Mouse (Mus musculus): ENCODE measurements around the gene Agpat2. TPM values are rescaled to one million over a fixed set of nuclear protein-coding genes. Genes with fewer than 3 reads are reported as not detected.
A peak's percentile ranks its signal among the peaks of the same experiment; 100 is the strongest.

Agpat2 gene
- polyA plus RNA-seq, 1 experiment from 2014 or later = 4.0 TPM

DNA sequence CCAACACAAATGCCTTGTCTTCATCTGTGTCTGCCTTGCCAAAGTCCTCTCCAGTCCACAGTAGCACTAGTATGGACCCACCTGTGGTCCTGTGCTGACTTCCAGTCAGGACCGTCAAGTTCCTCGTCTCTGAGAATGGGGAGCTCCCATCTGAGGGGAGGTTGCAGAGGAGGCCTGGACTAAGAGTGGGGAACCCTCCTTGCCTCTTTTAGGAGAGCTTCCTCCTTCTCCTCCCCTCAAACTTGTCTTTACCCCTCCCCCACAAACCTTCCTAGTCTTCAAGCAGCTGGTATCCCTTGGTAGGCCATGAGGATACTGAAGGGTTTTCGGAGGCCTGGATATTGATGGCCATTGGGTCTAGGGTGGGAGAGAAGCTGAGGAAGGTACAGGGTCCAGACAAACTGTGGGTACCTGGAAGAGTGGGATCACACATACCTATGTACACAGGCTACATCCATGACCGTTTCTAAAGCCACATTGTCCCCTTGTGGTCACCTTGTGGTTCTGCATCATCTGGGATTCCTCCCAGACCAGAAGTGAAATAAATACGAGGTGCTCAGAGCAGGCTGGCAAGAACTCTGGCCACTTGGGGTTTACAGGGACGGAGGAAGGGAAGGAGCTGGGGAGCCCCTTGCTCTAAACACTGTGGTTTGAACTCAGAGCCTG is 42.7 kb downstream of the Agpat2 start:
- Histone ChIP-seq H3K4me3 (ENCODE audit: low read depth, low read length) (no peak overlapping the region), H3K4me2 (ENCODE audit: low read length) (no peak overlapping the region), H3K9me3 (replicated peaks; ENCODE audit: control insufficient read depth, low read length, poor library complexity, severe bottlenecking) (no peaks in the 10 kb centered on the region), H3K9ac (ENCODE audit: low read depth, low read length) (no peak overlapping the region), H3K4me1 (ENCODE audit: control insufficient read depth, insufficient read depth, low read length) (no peaks in the 10 kb centered on the region), H3K36me3 (ENCODE audit: control insufficient read depth, insufficient read depth, low read length) (no peaks in the 10 kb centered on the region), H3K27ac (ENCODE audit: low read length) (no peak overlapping the region), H3K27me3 (ENCODE audit: control insufficient read depth, insufficient read depth, low read depth, low read length) (no peaks in the 10 kb centered on the region)
- ATAC-seq = peak; percentile 72; the same call in 1 of the 2 replicates
- WGBS = 45% methylated on average over 6 of the region's 6 CpGs

DNA sequence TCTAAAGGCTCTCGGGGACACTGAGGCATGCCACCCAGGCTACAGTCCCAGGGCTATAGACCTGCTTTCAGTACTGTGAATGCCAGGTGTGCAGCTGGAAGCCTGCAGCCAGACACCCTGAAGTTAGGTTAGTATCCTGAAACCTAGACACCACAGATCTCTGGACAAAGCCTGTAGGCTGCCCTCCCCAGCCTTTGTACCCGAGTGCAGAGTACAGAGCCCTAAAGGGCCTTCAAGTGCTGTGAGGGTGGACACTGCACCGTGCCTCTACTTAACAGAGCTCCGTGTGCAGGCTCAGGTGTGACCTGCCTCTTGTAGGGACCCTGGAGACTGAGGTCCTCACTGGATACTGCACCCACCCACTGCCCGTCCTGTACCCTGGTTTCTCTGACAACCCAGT is 43.7 kb downstream of the Agpat2 start:
- Histone ChIP-seq H3K9me3 (replicated peaks; ENCODE audit: control insufficient read depth, low read length, poor library complexity, severe bottlenecking) (no peaks in the 10 kb centered on the region), H3K4me2 (ENCODE audit: low read length) (no peak overlapping the region), H3K27ac (ENCODE audit: low read length) (no peak overlapping the region), H3K9ac (ENCODE audit: low read depth, low read length) (no peak overlapping the region), H3K4me3 (ENCODE audit: low read depth, low read length) (no peak overlapping the region), H3K4me1 (ENCODE audit: control insufficient read depth, insufficient read depth, low read length) (no peaks in the 10 kb centered on the region), H3K36me3 (ENCODE audit: control insufficient read depth, insufficient read depth, low read length) (no peaks in the 10 kb centered on the region), H3K27me3 (ENCODE audit: control insufficient read depth, insufficient read depth, low read depth, low read length) (no peaks in the 10 kb centered on the region)
- no peak for ATAC-seq
- 77% methylated on average over 5 of the region's 5 CpGs for WGBS

DNA sequence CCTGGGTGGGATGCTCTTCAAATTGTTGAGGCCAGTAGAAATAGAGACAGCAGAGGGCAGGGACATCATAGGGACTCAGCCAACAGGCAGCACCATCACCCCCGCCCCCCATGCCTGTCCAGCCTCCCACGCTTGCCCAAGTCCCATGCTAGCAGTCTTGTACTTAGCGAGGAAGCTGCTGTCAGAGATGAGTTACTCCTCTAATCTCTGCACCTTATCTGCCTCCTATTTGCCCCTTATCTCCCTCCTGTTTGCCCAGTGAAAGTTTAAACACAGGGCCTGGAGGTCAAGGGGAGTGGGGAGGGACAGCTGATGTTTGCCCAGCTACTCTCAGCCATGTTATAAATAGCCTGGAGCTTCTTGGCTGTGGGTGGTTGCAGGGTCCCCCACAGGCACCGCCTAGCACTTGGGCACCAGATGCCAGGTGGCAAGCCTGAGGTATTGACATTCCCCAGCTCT is 47.7 kb downstream of the Agpat2 start:
- H3K9me3 ChIP-seq (replicated peaks; ENCODE audit: control insufficient read depth, low read length, poor library complexity, severe bottlenecking) = no peaks in the 10 kb centered on the region
- no peak overlapping the region for H3K9ac ChIP-seq (ENCODE audit: low read depth, low read length)
- no peak for ATAC-seq
- no peak overlapping the region for H3K27ac ChIP-seq (ENCODE audit: low read length)
- H3K27me3 ChIP-seq (ENCODE audit: control insufficient read depth, insufficient read depth, low read depth, low read length) = no peaks in the 10 kb centered on the region
- 80% methylated on average over 4 of the region's 4 CpGs for WGBS
- H3K4me1 ChIP-seq (ENCODE audit: control insufficient read depth, insufficient read depth, low read length) = no peaks in the 10 kb centered on the region
- H3K4me2 ChIP-seq (ENCODE audit: low read length) = no peak overlapping the region
- H3K4me3 ChIP-seq (ENCODE audit: low read depth, low read length) = no peak overlapping the region
- H3K36me3 ChIP-seq (ENCODE audit: control insufficient read depth, insufficient read depth, low read length) = no peaks in the 10 kb centered on the region

DNA sequence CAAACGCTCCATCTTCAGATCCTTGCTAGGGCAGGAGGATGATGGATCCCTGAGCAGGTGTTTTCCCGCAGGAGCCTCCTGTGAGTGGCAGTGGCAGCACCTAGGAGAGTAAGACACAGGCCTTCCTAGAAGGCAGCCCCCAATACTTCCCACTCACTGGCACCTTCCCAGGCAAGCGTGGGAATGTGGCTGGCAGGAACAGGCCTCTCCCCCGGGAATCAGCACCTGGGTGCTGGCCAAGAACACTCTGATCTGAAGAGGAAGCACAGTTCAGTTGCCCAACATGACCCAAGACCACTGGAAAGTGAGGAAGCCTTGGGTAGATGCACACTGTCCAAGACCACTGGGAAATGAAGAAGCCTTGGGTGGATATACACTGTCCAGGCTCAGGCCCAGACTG is 49.1 kb downstream of the Agpat2 start:
- Histone ChIP-seq H3K9ac (ENCODE audit: low read depth, low read length) (no peak overlapping the region), H3K4me3 (ENCODE audit: low read depth, low read length) (no peak overlapping the region), H3K4me1 (ENCODE audit: control insufficient read depth, insufficient read depth, low read length) (no peaks in the 10 kb centered on the region), H3K27ac (ENCODE audit: low read length) (no peak overlapping the region), H3K36me3 (ENCODE audit: control insufficient read depth, insufficient read depth, low read length) (no peaks in the 10 kb centered on the region), H3K9me3 (replicated peaks; ENCODE audit: control insufficient read depth, low read length, poor library complexity, severe bottlenecking) (no peaks in the 10 kb centered on the region), H3K27me3 (ENCODE audit: control insufficient read depth, insufficient read depth, low read depth, low read length) (no peaks in the 10 kb centered on the region), H3K4me2 (ENCODE audit: low read length) (no peak overlapping the region)
- 83% methylated on average over 4 of the region's 4 CpGs for WGBS
- ATAC-seq = no peak

DNA sequence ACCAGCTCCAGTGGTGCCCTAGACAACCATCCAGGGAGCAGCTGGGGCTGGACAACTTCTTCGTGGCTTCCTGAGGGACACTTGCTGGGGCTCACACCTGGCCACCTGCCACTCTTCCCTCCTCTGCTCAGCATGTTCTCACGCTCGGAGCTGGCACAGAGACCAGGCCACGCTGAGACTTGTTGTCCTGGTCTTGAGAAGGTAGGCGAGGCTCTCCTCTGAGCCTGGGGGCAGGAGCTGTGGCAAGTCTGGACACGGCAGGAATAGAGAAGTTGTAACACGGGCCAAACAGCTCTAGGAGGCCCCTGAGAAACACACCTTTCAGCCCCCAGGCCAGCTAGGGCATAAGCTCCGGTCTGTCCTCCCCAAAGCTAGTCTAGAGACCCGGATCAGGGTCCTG is 50.3 kb downstream of the Agpat2 start:
- Histone ChIP-seq H3K27me3 (ENCODE audit: control insufficient read depth, insufficient read depth, low read depth, low read length) (no peaks in the 10 kb centered on the region), H3K9me3 (replicated peaks; ENCODE audit: control insufficient read depth, low read length, poor library complexity, severe bottlenecking) (no peaks in the 10 kb centered on the region), H3K27ac (ENCODE audit: low read length) (no peak overlapping the region), H3K4me1 (ENCODE audit: control insufficient read depth, insufficient read depth, low read length) (no peaks in the 10 kb centered on the region), H3K4me3 (ENCODE audit: low read depth, low read length) (no peak overlapping the region), H3K9ac (ENCODE audit: low read depth, low read length) (no peak overlapping the region), H3K36me3 (ENCODE audit: control insufficient read depth, insufficient read depth, low read length) (no peaks in the 10 kb centered on the region), H3K4me2 (ENCODE audit: low read length) (no peak overlapping the region)
- ATAC-seq = no peak
- 88% methylated on average over 9 of the region's 9 CpGs for WGBS

DNA sequence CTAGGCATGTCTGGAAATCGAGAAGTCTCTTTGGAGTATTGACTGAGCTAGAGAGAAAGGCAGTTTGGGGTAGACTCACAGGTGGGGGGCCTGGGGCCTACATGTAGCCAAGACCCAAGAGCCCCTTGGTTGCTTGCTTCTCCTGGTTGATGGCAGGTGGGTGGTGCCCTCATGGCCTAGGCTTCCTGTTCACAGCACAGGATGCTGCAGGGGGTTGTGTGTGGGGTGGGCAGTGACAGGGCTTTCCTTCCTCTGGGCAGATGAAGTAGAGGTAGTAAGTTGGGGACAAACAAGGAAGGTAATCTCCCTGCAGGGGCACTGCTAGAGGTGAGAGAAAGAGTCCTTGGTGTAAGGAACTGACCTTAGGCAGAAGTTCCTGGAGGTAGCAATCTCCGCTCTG is 52.2 kb downstream of the Agpat2 start:
- H3K27ac ChIP-seq (ENCODE audit: low read length) = no peak overlapping the region
- no peak overlapping the region for H3K4me3 ChIP-seq (ENCODE audit: low read depth, low read length)
- WGBS = 85% methylated on average over 2 of the region's 2 CpGs
- no peak overlapping the region for H3K4me2 ChIP-seq (ENCODE audit: low read length)
- H3K4me1 ChIP-seq (ENCODE audit: control insufficient read depth, insufficient read depth, low read length) = no peaks in the 10 kb centered on the region
- ATAC-seq = no peak
- no peaks in the 10 kb centered on the region for H3K9me3 ChIP-seq (replicated peaks; ENCODE audit: control insufficient read depth, low read length, poor library complexity, severe bottlenecking)
- no peaks in the 10 kb centered on the region for H3K36me3 ChIP-seq (ENCODE audit: control insufficient read depth, insufficient read depth, low read length)
- H3K27me3 ChIP-seq (ENCODE audit: control insufficient read depth, insufficient read depth, low read depth, low read length) = no peaks in the 10 kb centered on the region
- no peak overlapping the region for H3K9ac ChIP-seq (ENCODE audit: low read depth, low read length)

DNA sequence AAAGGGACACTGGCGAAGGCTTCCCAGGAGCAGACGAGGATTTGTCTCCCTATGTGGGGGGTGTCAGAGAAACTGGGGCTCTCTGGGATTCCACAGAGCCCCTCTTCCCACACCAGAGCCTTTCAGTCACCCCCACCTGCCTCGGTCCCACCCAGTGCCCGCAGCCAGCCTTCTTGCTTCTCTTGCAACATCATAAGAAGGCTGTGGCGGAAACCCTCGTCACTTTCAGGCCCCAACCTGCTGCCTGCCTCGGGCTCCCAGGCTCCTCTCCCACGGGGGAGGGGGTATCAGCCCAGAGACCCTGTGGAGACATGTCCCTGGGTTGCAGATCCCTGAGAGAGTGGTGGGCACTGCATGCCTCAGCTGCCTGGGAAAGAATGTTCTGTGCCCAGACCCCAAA is 52.8 kb downstream of the Agpat2 start:
- no peak overlapping the region for H3K4me3 ChIP-seq (ENCODE audit: low read depth, low read length)
- H3K4me1 ChIP-seq (ENCODE audit: control insufficient read depth, insufficient read depth, low read length) = no peaks in the 10 kb centered on the region
- H3K27me3 ChIP-seq (ENCODE audit: control insufficient read depth, insufficient read depth, low read depth, low read length) = no peaks in the 10 kb centered on the region
- no peaks in the 10 kb centered on the region for H3K36me3 ChIP-seq (ENCODE audit: control insufficient read depth, insufficient read depth, low read length)
- WGBS = 78% methylated on average over 8 of the region's 8 CpGs
- H3K27ac ChIP-seq (ENCODE audit: low read length) = no peak overlapping the region
- ATAC-seq = no peak
- H3K9me3 ChIP-seq (replicated peaks; ENCODE audit: control insufficient read depth, low read length, poor library complexity, severe bottlenecking) = no peaks in the 10 kb centered on the region
- H3K9ac ChIP-seq (ENCODE audit: low read depth, low read length) = no peak overlapping the region
- H3K4me2 ChIP-seq (ENCODE audit: low read length) = no peak overlapping the region

DNA sequence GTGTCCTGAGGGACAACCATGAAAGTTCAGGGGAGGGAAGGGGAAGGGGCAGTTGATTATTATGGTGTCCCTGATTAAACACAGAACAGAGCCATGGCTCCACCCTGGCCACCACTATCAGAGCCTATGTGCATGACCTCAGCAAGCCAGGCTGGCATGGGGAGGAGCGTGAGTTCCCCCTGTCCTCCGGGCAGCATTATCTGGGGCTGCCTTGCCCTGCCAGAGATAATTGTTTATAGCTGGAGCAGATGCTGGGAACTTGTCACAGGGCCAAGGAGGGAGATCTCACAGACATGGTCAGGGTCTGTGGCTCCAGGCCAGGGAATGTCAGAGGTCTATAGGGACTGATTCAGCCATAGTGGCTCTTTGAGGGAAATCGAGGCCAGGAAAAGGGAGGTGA is 53.4 kb downstream of the Agpat2 start:
- no peak overlapping the region for H3K27ac ChIP-seq (ENCODE audit: low read length)
- H3K36me3 ChIP-seq (ENCODE audit: control insufficient read depth, insufficient read depth, low read length) = no peaks in the 10 kb centered on the region
- 79% methylated on average over 3 of the region's 3 CpGs for WGBS
- H3K9me3 ChIP-seq (replicated peaks; ENCODE audit: control insufficient read depth, low read length, poor library complexity, severe bottlenecking) = no peaks in the 10 kb centered on the region
- no peaks in the 10 kb centered on the region for H3K27me3 ChIP-seq (ENCODE audit: control insufficient read depth, insufficient read depth, low read depth, low read length)
- no peak overlapping the region for H3K9ac ChIP-seq (ENCODE audit: low read depth, low read length)
- H3K4me2 ChIP-seq (ENCODE audit: low read length) = no peak overlapping the region
- ATAC-seq = no peak
- H3K4me3 ChIP-seq (ENCODE audit: low read depth, low read length) = no peak overlapping the region
- no peaks in the 10 kb centered on the region for H3K4me1 ChIP-seq (ENCODE audit: control insufficient read depth, insufficient read depth, low read length)

DNA sequence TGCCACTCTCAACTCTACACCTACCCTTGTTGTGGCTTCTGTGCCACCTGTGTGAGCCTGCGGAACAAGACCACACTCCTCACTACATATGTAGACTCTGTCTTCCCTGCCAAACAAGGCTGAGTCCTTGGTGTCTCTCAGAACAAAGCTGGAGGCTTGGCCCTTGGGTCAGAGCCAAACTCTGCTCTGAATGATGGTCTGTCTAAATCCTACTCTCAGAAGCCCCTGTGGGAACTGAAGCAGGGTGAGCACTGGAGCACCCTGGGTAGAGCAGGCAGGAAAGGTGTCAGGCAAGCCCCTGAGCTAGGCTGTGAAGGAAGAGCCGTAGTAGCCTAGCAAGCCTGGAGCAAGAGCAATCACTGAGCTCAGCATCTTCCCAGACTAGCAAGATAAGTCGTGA is 54.0 kb downstream of the Agpat2 start:
- H3K9ac ChIP-seq (ENCODE audit: low read depth, low read length) = no peak overlapping the region
- WGBS = 78% methylated on average over 3 of the region's 3 CpGs
- H3K36me3 ChIP-seq (ENCODE audit: control insufficient read depth, insufficient read depth, low read length) = no peaks in the 10 kb centered on the region
- H3K27me3 ChIP-seq (ENCODE audit: control insufficient read depth, insufficient read depth, low read depth, low read length) = no peaks in the 10 kb centered on the region
- ATAC-seq = no peak
- no peak overlapping the region for H3K27ac ChIP-seq (ENCODE audit: low read length)
- no peak overlapping the region for H3K4me3 ChIP-seq (ENCODE audit: low read depth, low read length)
- H3K4me2 ChIP-seq (ENCODE audit: low read length) = no peak overlapping the region
- H3K4me1 ChIP-seq (ENCODE audit: control insufficient read depth, insufficient read depth, low read length) = no peaks in the 10 kb centered on the region
- no peaks in the 10 kb centered on the region for H3K9me3 ChIP-seq (replicated peaks; ENCODE audit: control insufficient read depth, low read length, poor library complexity, severe bottlenecking)
